9 mouse cellular contexts compared by ENCODE assay signal in genomic region chr11:99065353-99065752, GRCm38 (mm10). TPM values are rescaled to one million over a fixed set of nuclear protein-coding genes. Genes with fewer than 3 reads are reported as not detected.
DNase-seq lines count a peak whose midpoint lies in the region; ATAC-seq lines count a peak whose summit lies in the region.
"Had no signal": no experiment of that assay in that cellular context is flagged by ENCODE, and none has a peak within 500 bp of the region (broad histone marks: within the 10 kb centered on the region; RNA-seq: fewer than 3 reads in every experiment).

No protein-coding gene starts in this region.

- ATAC-seq in heart, embryonic 15.5 days (replicated peaks; ENCODE audit: insufficient number of reproducible peaks, insufficient read depth, low FRiP score, low read depth), result 0 out of 2 replicates have a peak, but pooled peaks have one; percentile 6
- ATAC-seq in limb, embryonic 15.5 days (ENCODE audit: insufficient number of reproducible peaks, low FRiP score, low TSS enrichment, low read depth), result no peak
- ATAC-seq in activated CD4-positive, CD25-positive, alpha-beta regulatory T cell, adult 4 months, result no peak

- H3K9me3 ChIP-seq in heart, embryonic 15.5 days (replicated peaks), result no peaks in the 10 kb centered on the region
- no peaks in the 10 kb centered on the region for H3K9me3 ChIP-seq in limb, embryonic 15.5 days
- H3K9me3 ChIP-seq: liver, embryonic 15.5 days had no signal

- no peak overlapping the region for H3K9ac ChIP-seq in heart, embryonic 15.5 days
- no peak overlapping the region for H3K9ac ChIP-seq in limb, embryonic 15.5 days
- H3K9ac ChIP-seq: liver, embryonic 15.5 days had no signal

- no peak for DNase-seq in heart, adult 18-20 months
- DNase-seq in CD4-positive helper T cell, adult 2 months (ENCODE audit: low read depth, low spot score), result peak; percentile 14
- DNase-seq in ZHBTc4 (ENCODE audit: low read depth, low spot score), result peak; percentile 72
- DNase-seq in ovary, adult 18-20 months (ENCODE audit: low spot score), result no peak
- DNase-seq in gastrocnemius, adult 8-10 months (ENCODE audit: low spot score in 2 of 2), result no peak

- peak overlapping the region; percentile 68 for H3K27ac ChIP-seq in heart, embryonic 15.5 days
- H3K27ac ChIP-seq in limb, embryonic 15.5 days, result peak overlapping the region; percentile 72
- H3K27ac ChIP-seq: liver, embryonic 15.5 days had no signal

- peak overlapping the region; percentile 41 for H3K4me2 ChIP-seq in heart, embryonic 15.5 days
- H3K4me2 ChIP-seq in limb, embryonic 15.5 days, result no peak overlapping the region
- H3K4me2 ChIP-seq: liver, embryonic 15.5 days had no signal

- WGBS in heart, embryonic 15.5 days, result 79% methylated on average over 3 of the region's 3 CpGs
- WGBS in limb, embryonic 15.5 days, result 72% methylated on average over 3 of the region's 3 CpGs

- H3K27me3 ChIP-seq in heart, embryonic 15.5 days, result no peaks in the 10 kb centered on the region
- no peaks in the 10 kb centered on the region for H3K27me3 ChIP-seq in limb, embryonic 15.5 days
- H3K27me3 ChIP-seq: liver, embryonic 15.5 days had no signal

- H3K4me1 ChIP-seq in heart, embryonic 15.5 days (replicated peaks), result peaks cover 11% of the 10 kb centered on the region
- H3K4me1 ChIP-seq in limb, embryonic 15.5 days, result peaks cover 24% of the 10 kb centered on the region

- H3K36me3 ChIP-seq in heart, embryonic 15.5 days, result no peaks in the 10 kb centered on the region
- no peaks in the 10 kb centered on the region for H3K36me3 ChIP-seq in limb, embryonic 15.5 days
- H3K36me3 ChIP-seq: liver, embryonic 15.5 days had no signal

- H3K4me3 ChIP-seq in heart, embryonic 15.5 days, result 0 out of 2 replicates have a peak overlapping the region, but pooled peaks have one; percentile 14
- no peak overlapping the region for H3K4me3 ChIP-seq in limb, embryonic 15.5 days
- H3K4me3 ChIP-seq: liver, embryonic 15.5 days had no signal

RNA-seq across cellular contexts. Expression of gene Tns4, which starts 23.8 kb away (rescaled TPM):
- 0.08 and 0.27 TPM in 2 replicates for polyA plus RNA-seq in heart, embryonic 15.5 days (2015; fragmentation: Nextera tagmentation; extraction: Ambion mirVana)
- total RNA-seq in heart, adult 18-20 months (2021), result under 1 TPM; 0.07 to 0.18 TPM
- polyA plus RNA-seq in limb, embryonic 15.5 days (2015; fragmentation: Nextera tagmentation; extraction: Ambion mirVana), result 1.9 and 2.1 TPM in 2 replicates
- total RNA-seq in gastrocnemius, adult 8-10 months (2022), result not detected
- polyA plus RNA-seq in activated CD4-positive, CD25-positive, alpha-beta regulatory T cell, adult 4 months (2017; shearing (Covaris generic)), result not detected

RNA-seq across cellular contexts. Expression of gene Igfbp4, which starts 24.3 kb away (rescaled TPM):
- 344 and 469 TPM in 2 replicates for polyA plus RNA-seq in heart, embryonic 15.5 days (2015; fragmentation: Nextera tagmentation; extraction: Ambion mirVana)
- total RNA-seq in heart, adult 18-20 months (2021), result 10 to 100 TPM; 82.2 to 94.0 TPM
- polyA plus RNA-seq in limb, embryonic 15.5 days (2015; fragmentation: Nextera tagmentation; extraction: Ambion mirVana), result 1,243 and 1,296 TPM in 2 replicates
- 10 to 100 TPM; 23.4 to 50.7 (median 34.4) TPM for total RNA-seq in gastrocnemius, adult 8-10 months (2022)
- 10 to 100 TPM; 33.7 to 43.6 TPM for polyA plus RNA-seq in activated CD4-positive, CD25-positive, alpha-beta regulatory T cell, adult 4 months (2017; shearing (Covaris generic))

RNA-seq across cellular contexts. Expression of gene Top2a, which starts 41.4 kb away (rescaled TPM):
- polyA plus RNA-seq in heart, embryonic 15.5 days (2015; fragmentation: Nextera tagmentation; extraction: Ambion mirVana), result 149 and 159 TPM in 2 replicates
- total RNA-seq in heart, adult 18-20 months (2021), result 1 to 10 TPM; 1.5 to 1.8 TPM
- 162 and 178 TPM in 2 replicates for polyA plus RNA-seq in limb, embryonic 15.5 days (2015; fragmentation: Nextera tagmentation; extraction: Ambion mirVana)
- under 1 TPM in 3 of 4 experiments, not detected in 1; 0.25 to 0.60 (median 0.29) TPM for total RNA-seq in gastrocnemius, adult 8-10 months (2022)
- polyA plus RNA-seq in activated CD4-positive, CD25-positive, alpha-beta regulatory T cell, adult 4 months (2017; shearing (Covaris generic)), result 100 to 1,000 TPM; 118 to 121 TPM

Comparison
In these comparisons a context has a peak if more than half of its experiments do, and no peak if none do; other contexts are left out.
1. DNase-seq: peak in CD4-positive helper T cell, adult 2 months (single experiment) and ZHBTc4 (single experiment); none in heart, adult 18-20 months (0 of 2), ovary, adult 18-20 months (single experiment) and gastrocnemius, adult 8-10 months (0 of 2).